Mouse (Mus musculus): Measurements from ENCODE around the gene Ptprk. TPM values are rescaled to one million over a fixed set of nuclear protein-coding genes. Genes with fewer than 3 reads are reported as not detected.

Ptprk gene
- polyA plus RNA-seq, 1 experiment from 2014 or later: 22.3 TPM

- Histone ChIP-seq H3K4me3 (no peak overlapping the region), H3K9ac (replicated peaks) (no peak overlapping the region), H3K27me3 (no peaks in the 10 kb centered on the region), H3K9me3 (no peaks in the 10 kb centered on the region), H3K27ac (replicated peaks) (no peak overlapping the region), H3K4me2 (replicated peaks) (no peak overlapping the region), H3K4me1 (peaks cover 5% of the 10 kb centered on the region; the same call in 1 of the 2 replicates), H3K36me3 (no peaks in the 10 kb centered on the region)
- ATAC-seq (ENCODE audit: low FRiP score, low read depth): no peak
Measured at GRCm38 (mm10) chr10:28161306-28161705, 86.7 kb downstream of the Ptprk start.

DNA sequence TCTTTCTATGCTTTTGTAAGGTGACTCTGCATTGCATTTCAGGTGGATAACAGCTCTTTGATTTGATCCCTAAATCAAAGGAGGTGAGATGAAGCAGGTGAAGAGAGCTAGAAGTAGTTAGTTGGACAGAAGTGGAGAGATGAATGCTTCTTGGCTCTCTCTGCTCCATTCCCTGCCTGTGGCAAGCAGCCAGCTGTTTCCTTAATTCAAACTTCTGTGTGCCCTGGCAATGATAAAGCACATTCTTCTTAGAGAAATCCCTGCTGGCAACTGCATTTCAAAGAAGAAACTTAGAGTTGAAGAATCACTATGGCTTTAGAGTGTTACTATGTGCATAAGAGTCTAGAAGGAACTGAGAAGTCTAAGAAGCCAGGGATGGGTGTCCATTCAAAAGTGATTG lies 89.6 kb downstream of the Ptprk start:
- H3K9ac ChIP-seq (replicated peaks): no peak overlapping the region
- no peak overlapping the region for H3K27ac ChIP-seq (replicated peaks)
- ATAC-seq (ENCODE audit: low FRiP score, low read depth): no peak
- H3K27me3 ChIP-seq: no peaks in the 10 kb centered on the region
- no peaks in the 10 kb centered on the region for H3K9me3 ChIP-seq
- H3K4me3 ChIP-seq: no peak overlapping the region
- no peak overlapping the region for H3K4me2 ChIP-seq (replicated peaks)
- H3K4me1 ChIP-seq: peaks cover 5% of the 10 kb centered on the region; the same call in 1 of the 2 replicates
- H3K36me3 ChIP-seq: no peaks in the 10 kb centered on the region

GRCm38 (mm10) chr10:28164746-28165145 lies 90.1 kb downstream of the Ptprk start:
- H3K4me1 ChIP-seq: peaks cover 5% of the 10 kb centered on the region; the same call in 1 of the 2 replicates
- ATAC-seq (ENCODE audit: low FRiP score, low read depth): no peak
- no peak overlapping the region for H3K9ac ChIP-seq (replicated peaks)
- no peak overlapping the region for H3K27ac ChIP-seq (replicated peaks)
- no peak overlapping the region for H3K4me3 ChIP-seq
- H3K4me2 ChIP-seq (replicated peaks): no peak overlapping the region
- H3K27me3 ChIP-seq: no peaks in the 10 kb centered on the region
- no peaks in the 10 kb centered on the region for H3K9me3 ChIP-seq
- H3K36me3 ChIP-seq: no peaks in the 10 kb centered on the region

DNA sequence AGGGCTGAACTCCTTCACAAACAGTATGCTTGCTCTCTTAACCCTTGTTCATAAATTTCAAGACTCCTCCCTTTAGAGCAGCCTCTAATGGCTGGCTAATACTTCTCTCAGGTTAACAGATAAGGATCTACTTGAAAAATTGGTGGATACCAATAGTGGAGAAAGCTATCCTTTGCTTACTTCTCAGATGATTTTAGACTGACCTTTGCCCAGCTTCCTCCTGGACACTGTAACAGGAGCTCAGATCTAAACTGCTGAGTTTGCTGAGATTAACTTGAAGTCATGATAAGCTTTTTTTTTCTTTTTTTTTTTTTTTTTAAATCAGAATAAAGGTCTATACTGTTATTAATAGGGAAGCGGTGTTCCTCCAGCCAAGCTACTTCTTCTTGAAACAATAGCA lies 92.0 kb downstream of the Ptprk start:
- Histone ChIP-seq H3K4me3 (no peak overlapping the region), H3K9ac (replicated peaks) (no peak overlapping the region), H3K9me3 (no peaks in the 10 kb centered on the region), H3K4me2 (replicated peaks) (no peak overlapping the region), H3K4me1 (peaks cover 5% of the 10 kb centered on the region; the same call in 1 of the 2 replicates), H3K36me3 (no peaks in the 10 kb centered on the region), H3K27me3 (no peaks in the 10 kb centered on the region), H3K27ac (replicated peaks) (no peak overlapping the region)
- WGBS: 85% methylated on average over 1 of the region's 1 CpGs
- ATAC-seq (ENCODE audit: low FRiP score, low read depth): no peak

DNA sequence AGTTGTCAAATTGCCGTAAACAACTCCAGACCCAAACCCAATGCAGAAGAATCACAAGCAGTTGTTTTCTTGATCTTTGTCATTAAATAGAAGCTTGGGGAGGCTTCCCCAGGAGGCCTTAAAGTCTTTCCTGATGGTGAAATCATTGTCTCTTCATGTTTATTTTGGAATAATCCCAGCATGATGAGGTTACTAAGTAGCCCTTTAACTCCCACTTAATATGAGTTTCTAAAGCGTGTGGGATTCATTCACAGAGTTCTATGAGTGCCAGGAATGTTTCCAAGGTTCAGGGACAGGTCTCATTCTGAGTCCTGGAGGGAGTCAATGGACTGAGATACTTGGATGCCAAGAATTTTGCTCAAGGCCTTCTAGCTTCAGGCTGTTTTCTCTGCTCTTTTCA lies 92.5 kb downstream of the Ptprk start:
- H3K4me2 ChIP-seq (replicated peaks): no peak overlapping the region
- H3K27me3 ChIP-seq: no peaks in the 10 kb centered on the region
- peaks cover 5% of the 10 kb centered on the region; the same call in 1 of the 2 replicates for H3K4me1 ChIP-seq
- no peak overlapping the region for H3K27ac ChIP-seq (replicated peaks)
- H3K4me3 ChIP-seq: no peak overlapping the region
- H3K9ac ChIP-seq (replicated peaks): no peak overlapping the region
- no peak for ATAC-seq (ENCODE audit: low FRiP score, low read depth)
- WGBS: 62% methylated on average over 2 of the region's 2 CpGs
- H3K9me3 ChIP-seq: no peaks in the 10 kb centered on the region
- H3K36me3 ChIP-seq: no peaks in the 10 kb centered on the region

GRCm38 (mm10) chr10:28171196-28171595 lies 96.6 kb downstream of the Ptprk start:
- WGBS: 97% methylated on average over 1 of the region's 1 CpGs
- Histone ChIP-seq H3K36me3 (no peaks in the 10 kb centered on the region), H3K27ac (replicated peaks) (no peak overlapping the region), H3K9ac (replicated peaks) (no peak overlapping the region), H3K27me3 (no peaks in the 10 kb centered on the region), H3K9me3 (no peaks in the 10 kb centered on the region), H3K4me2 (replicated peaks) (no peak overlapping the region), H3K4me1 (no peaks in the 10 kb centered on the region), H3K4me3 (no peak overlapping the region)
- ATAC-seq (ENCODE audit: low FRiP score, low read depth): no peak

GRCm38 (mm10) chr10:28178876-28179275 lies 104.3 kb downstream of the Ptprk start:
- WGBS: 70% methylated on average over 4 of the region's 4 CpGs
- H3K9ac ChIP-seq (replicated peaks): no peak overlapping the region

GRCm38 (mm10) chr10:28182081-28182480 lies 107.5 kb downstream of the Ptprk start:
- 90% methylated on average over 3 of the region's 3 CpGs for WGBS
- no peaks in the 10 kb centered on the region for H3K36me3 ChIP-seq
- H3K4me2 ChIP-seq (replicated peaks): no peak overlapping the region
- H3K9ac ChIP-seq (replicated peaks): no peak overlapping the region
- H3K9me3 ChIP-seq: no peaks in the 10 kb centered on the region
- no peak overlapping the region for H3K27ac ChIP-seq (replicated peaks)
- H3K27me3 ChIP-seq: no peaks in the 10 kb centered on the region
- H3K4me1 ChIP-seq: no peaks in the 10 kb centered on the region
- no peak for ATAC-seq (ENCODE audit: low FRiP score, low read depth)
- no peak overlapping the region for H3K4me3 ChIP-seq

More at GRCm38 (mm10) chr10:28178876-28179275, 104.3 kb downstream of the Ptprk start:
- Histone ChIP-seq H3K4me2 (replicated peaks) (no peak overlapping the region), H3K36me3 (no peaks in the 10 kb centered on the region), H3K4me1 (no peaks in the 10 kb centered on the region), H3K27ac (replicated peaks) (no peak overlapping the region), H3K27me3 (no peaks in the 10 kb centered on the region), H3K9me3 (no peaks in the 10 kb centered on the region), H3K4me3 (no peak overlapping the region)
- ATAC-seq (ENCODE audit: low FRiP score, low read depth): no peak

GRCm38 (mm10) chr10:28184675-28185074 lies 110.1 kb downstream of the Ptprk start:
- Histone ChIP-seq H3K27ac (replicated peaks) (no peak overlapping the region), H3K4me1 (no peaks in the 10 kb centered on the region), H3K36me3 (no peaks in the 10 kb centered on the region), H3K9me3 (no peaks in the 10 kb centered on the region), H3K27me3 (no peaks in the 10 kb centered on the region), H3K4me2 (replicated peaks) (no peak overlapping the region), H3K9ac (replicated peaks) (no peak overlapping the region), H3K4me3 (no peak overlapping the region)
- 79% methylated on average over 6 of the region's 6 CpGs for WGBS
- no peak for ATAC-seq (ENCODE audit: low FRiP score, low read depth)

- Histone ChIP-seq H3K36me3 (no peaks in the 10 kb centered on the region), H3K4me1 (no peaks in the 10 kb centered on the region)
- WGBS: 72% methylated on average over 4 of the region's 4 CpGs
Measured at GRCm38 (mm10) chr10:28185326-28185725, 110.7 kb downstream of the Ptprk start.

GRCm38 (mm10) chr10:28186018-28186800 lies 111.6 kb downstream of the Ptprk start:
- Histone ChIP-seq H3K27me3 (no peaks in the 10 kb centered on the region), H3K27ac (replicated peaks) (no peak overlapping the region), H3K4me2 (replicated peaks) (no peak overlapping the region), H3K4me3 (no peak overlapping the region), H3K9ac (replicated peaks) (no peak overlapping the region), H3K4me1 (no peaks in the 10 kb centered on the region), H3K36me3 (no peaks in the 10 kb centered on the region), H3K9me3 (no peaks in the 10 kb centered on the region)
- WGBS: 67% methylated on average over 4 of the region's 4 CpGs
- ATAC-seq (ENCODE audit: low FRiP score, low read depth): no peak

More at GRCm38 (mm10) chr10:28185326-28185725, 110.7 kb downstream of the Ptprk start:
- Histone ChIP-seq H3K4me2 (replicated peaks) (no peak overlapping the region), H3K27ac (replicated peaks) (no peak overlapping the region), H3K9ac (replicated peaks) (no peak overlapping the region), H3K9me3 (no peaks in the 10 kb centered on the region), H3K4me3 (no peak overlapping the region), H3K27me3 (no peaks in the 10 kb centered on the region)
- no peak for ATAC-seq (ENCODE audit: low FRiP score, low read depth)

- no peak overlapping the region for H3K4me3 ChIP-seq
- H3K36me3 ChIP-seq: no peaks in the 10 kb centered on the region
- WGBS: 94% methylated on average over 5 of the region's 5 CpGs
- H3K9me3 ChIP-seq: no peaks in the 10 kb centered on the region
- no peaks in the 10 kb centered on the region for H3K27me3 ChIP-seq
- H3K4me2 ChIP-seq (replicated peaks): no peak overlapping the region
- no peaks in the 10 kb centered on the region for H3K4me1 ChIP-seq
- no peak overlapping the region for H3K9ac ChIP-seq (replicated peaks)
- no peak overlapping the region for H3K27ac ChIP-seq (replicated peaks)
- ATAC-seq (ENCODE audit: low FRiP score, low read depth): no peak
Measured at GRCm38 (mm10) chr10:28191440-28191839, 116.8 kb downstream of the Ptprk start.

GRCm38 (mm10) chr10:28193630-28194029 lies 119.0 kb downstream of the Ptprk start:
- Histone ChIP-seq H3K36me3 (no peaks in the 10 kb centered on the region), H3K4me3 (no peak overlapping the region), H3K4me2 (replicated peaks) (no peak overlapping the region), H3K27me3 (no peaks in the 10 kb centered on the region), H3K4me1 (no peaks in the 10 kb centered on the region), H3K27ac (replicated peaks) (no peak overlapping the region), H3K9ac (replicated peaks) (no peak overlapping the region), H3K9me3 (no peaks in the 10 kb centered on the region)
- no peak for ATAC-seq (ENCODE audit: low FRiP score, low read depth)
- 98% methylated on average over 5 of the region's 5 CpGs for WGBS

Measured in midbrain, embryonic 12.5 days (tissue).